Mouse (Mus musculus): ENCODE data around the gene Carmil1.

The Carmil1 gene

DNA sequence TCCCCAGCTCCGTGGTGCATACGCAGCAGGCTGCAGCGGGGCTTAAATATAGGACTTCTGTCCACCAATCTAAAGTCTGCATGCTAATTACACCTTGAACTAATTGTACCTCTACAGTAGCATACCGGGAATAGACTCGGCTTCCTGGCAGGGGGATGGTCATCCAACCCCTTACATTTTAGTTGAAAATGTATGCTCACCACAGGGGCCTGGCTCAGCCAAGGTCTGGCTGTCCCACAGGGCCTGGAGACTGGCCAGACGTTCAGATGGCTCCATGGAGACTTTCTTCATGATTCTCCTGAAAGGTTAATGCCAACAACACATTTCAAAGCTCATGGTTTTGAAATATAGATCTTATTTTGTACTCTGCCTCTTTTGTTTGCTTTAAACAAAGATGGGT lies 125.4 kb downstream of the Carmil1 start:
- DNase-seq (ENCODE audit: inconsistent age in 2 of 2, low spot score in 1 of 2) = no peak

DNA sequence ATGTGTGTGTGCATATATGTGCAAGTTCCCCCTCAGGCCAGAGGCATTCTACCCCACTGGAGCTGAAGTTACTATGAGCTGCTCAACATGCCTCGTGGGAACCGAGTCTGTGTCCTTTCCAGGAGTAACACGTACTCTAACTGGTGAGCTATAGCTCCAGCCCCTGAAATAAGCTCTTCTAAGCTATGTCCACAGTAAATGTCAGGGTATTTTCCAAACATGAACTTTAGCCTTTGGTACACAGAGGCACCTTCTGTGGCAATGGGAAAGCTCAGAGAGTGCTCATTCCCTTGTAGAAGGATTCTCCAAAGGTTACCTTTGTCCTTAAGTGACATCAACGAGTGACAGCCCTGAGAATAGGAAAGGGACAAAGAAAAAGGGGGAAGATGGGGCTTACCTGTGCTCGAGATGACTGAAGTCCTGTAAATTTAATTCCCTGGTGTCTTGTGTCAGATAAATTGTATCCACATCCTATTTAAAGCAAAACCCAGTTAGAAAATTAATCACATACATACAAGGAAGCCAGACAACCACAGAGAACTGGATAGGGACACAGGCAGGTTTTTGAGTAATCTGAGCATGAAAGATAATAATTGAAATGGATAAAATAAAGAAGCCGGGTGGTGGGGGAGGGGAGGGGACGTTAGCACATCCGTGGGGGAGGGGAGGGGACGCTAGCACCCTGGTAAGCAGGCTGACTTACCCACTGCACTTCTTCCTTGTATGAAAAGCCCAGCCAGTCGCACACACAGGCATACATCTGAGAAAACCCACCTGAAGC lies 126.1 kb downstream of the Carmil1 start:
- no peak for DNase-seq (ENCODE audit: inconsistent age in 2 of 2, low spot score in 1 of 2)

- DNase-seq (ENCODE audit: inconsistent age in 2 of 2, low spot score in 1 of 2) = no peak
These were observed 128.0 kb downstream of the Carmil1 start for GRCm38 (mm10) chr13:24152610-24153009.

- DNase-seq (ENCODE audit: inconsistent age in 2 of 2, low spot score in 1 of 2) = no peak
These were observed 129.3 kb downstream of the Carmil1 start for GRCm38 (mm10) chr13:24151335-24151734.

GRCm38 (mm10) chr13:24148549-24148948 lies 132.0 kb downstream of the Carmil1 start:
- DNase-seq (ENCODE audit: inconsistent age in 2 of 2, low spot score in 1 of 2) = no peak

DNA sequence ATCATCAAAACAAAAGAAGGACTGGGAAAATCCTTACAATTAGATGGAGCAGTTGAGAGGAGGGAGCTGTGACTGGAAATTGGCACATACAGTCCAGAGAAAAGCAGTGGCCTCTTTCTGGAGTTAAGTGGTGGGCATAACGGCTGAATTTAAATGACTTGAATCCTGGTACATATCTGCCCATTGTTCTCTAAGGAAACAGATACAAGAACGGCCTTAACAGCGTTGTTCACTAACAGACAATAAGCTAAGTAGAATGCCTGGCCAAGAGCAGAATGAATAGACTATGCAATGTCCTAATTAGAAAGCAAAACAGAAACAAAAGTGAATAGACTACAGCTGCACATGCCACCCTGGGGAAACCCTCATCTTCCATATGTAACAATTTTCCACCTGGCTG lies 133.6 kb downstream of the Carmil1 start:
- DNase-seq (ENCODE audit: inconsistent age in 2 of 2, low spot score in 1 of 2) = no peak

GRCm38 (mm10) chr13:24146541-24146940 lies 134.1 kb downstream of the Carmil1 start:
- no peak for DNase-seq (ENCODE audit: inconsistent age in 2 of 2, low spot score in 1 of 2)

DNA sequence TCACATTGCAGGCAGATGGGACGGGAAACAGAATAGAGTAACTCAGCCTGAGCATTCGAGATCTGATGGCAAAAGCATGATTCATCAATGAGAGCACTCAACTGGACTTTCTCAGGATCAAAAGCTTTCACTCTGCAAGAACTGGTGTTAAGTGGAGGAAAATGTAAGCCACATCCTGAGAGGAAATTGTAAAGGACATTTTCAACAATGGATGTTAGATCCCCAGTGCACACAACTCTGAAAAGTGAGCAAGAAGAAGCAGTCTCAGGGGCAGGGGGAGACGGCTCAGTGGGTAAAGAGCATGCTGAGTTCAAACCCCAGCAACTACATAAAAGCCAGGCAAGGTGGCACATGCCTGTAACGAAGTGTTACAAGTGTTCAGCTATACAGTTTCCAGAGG lies 135.7 kb downstream of the Carmil1 start:
- DNase-seq (ENCODE audit: inconsistent age in 2 of 2, low spot score in 1 of 2) = peak in 1 of 2 experiments; percentile 39

GRCm38 (mm10) chr13:24144141-24144540 lies 136.5 kb downstream of the Carmil1 start:
- peak; percentile 72 to 77 for DNase-seq (ENCODE audit: inconsistent age in 2 of 2, low spot score in 1 of 2)

DNA sequence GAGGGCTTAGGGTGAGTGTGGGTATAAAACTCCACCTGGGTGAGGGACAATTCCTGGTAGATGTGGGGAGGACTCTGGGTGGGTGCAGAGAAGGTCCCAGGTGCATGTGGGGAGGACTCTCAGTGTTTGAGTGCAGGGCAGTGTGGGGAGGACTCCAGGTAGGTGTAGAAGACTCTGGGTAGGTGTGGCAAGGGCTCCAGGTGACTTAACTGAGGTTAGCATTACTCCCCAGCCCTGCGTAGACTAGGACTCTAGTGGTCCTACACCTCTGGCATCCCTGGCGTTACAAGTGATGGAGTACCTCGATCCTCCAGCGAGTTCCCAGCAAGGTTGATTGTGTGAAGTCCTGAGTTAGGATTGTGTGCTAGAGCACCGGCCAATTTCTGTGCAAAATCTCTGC lies 143.8 kb downstream of the Carmil1 start:
- DNase-seq (ENCODE audit: inconsistent age in 2 of 2, low spot score in 1 of 2) = no peak

- peak; percentile 35 to 73 for DNase-seq (ENCODE audit: inconsistent age in 2 of 2, low spot score in 1 of 2)
These were observed 145.0 kb downstream of the Carmil1 start for GRCm38 (mm10) chr13:24135282-24136230.

GRCm38 (mm10) chr13:24132866-24133265 lies 147.7 kb downstream of the Carmil1 start:
- no peak for DNase-seq (ENCODE audit: inconsistent age in 2 of 2, low spot score in 1 of 2)

GRCm38 (mm10) chr13:24131319-24131718 lies 149.3 kb downstream of the Carmil1 start:
- no peak for DNase-seq (ENCODE audit: inconsistent age in 2 of 2, low spot score in 1 of 2)

- DNase-seq (ENCODE audit: inconsistent age in 2 of 2, low spot score in 1 of 2) = no peak
These were observed 149.9 kb downstream of the Carmil1 start for GRCm38 (mm10) chr13:24130741-24131140.

- no peak for DNase-seq (ENCODE audit: inconsistent age in 2 of 2, low spot score in 1 of 2)
These were observed 151.9 kb downstream of the Carmil1 start for GRCm38 (mm10) chr13:24128731-24129130.

DNA sequence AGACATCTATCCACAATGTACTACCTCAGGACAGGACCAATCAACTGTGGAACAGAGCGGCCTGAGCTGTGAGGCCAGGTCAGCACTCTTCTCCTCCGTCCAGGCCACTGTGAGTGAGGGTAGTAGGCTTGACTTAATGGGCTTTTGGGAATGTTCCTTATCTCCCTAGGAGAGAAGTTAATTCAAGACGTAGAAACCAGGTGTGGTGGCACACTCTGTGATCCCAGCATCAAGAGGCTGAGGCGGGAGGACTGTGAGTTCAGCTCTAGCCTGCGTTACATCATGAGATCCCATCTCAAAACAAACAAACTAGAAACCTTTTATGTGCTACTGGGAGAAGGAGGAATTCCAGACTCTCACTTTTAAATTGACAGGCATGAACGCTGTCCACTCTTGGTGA lies 154.7 kb downstream of the Carmil1 start:
- DNase-seq (ENCODE audit: inconsistent age in 2 of 2, low spot score in 1 of 2) = no peak

- peak in 1 of 2 experiments; percentile 42 for DNase-seq (ENCODE audit: inconsistent age in 2 of 2, low spot score in 1 of 2)
These were observed 163.3 kb downstream of the Carmil1 start for GRCm38 (mm10) chr13:24117181-24117812.

DNA sequence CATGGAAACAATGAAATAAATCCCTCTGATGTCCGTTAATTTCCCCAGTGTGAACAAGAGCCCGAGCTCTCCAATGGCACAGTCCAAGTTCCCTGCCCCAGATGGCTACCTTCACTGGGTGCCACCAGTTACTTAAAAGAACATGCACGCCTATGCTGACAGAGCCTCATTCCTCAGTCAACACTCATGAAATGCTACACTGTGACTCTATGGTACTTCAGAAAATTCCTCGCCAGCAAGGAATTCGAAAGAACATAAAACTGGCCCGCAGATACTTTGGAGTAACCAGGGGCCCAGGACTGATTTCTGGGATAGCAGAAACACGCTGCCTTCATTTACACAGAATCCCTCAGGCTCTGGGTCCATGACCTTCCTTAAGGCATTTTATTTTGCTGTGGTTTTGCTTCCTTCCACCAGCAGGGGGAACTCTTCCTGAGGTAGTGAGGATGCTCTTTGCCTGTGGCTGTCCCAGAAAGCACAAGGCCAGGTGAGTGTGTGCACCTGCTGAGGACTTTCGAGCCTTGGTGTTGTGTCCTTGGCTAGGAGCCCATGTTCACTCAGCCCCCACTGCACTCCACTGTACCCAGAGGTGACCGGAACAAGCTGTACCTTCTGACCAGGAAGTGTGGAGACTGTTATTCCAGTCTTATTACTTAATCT lies 167.8 kb downstream of the Carmil1 start:
- DNase-seq (ENCODE audit: inconsistent age in 2 of 2, low spot score in 1 of 2) = peak; percentile 35 to 78

DNA sequence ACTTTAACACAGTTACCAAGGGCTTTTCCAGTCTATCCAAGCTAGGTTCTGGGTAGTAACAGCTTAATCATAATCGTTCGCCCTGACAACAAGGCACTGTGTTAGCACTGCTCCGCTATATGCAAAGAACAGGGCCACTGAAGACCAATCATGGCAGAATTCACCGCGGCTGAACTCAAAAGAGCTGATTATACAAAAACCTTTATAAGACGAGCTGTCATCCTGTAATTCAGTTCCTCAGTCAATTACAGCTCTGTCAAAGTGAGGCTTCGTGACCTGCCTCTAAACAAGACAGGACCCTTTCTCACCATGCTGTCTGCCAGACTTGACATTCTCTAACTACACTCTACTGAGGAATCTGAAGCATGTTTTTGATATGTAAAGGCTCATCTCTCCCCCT lies 170.3 kb downstream of the Carmil1 start:
- DNase-seq (ENCODE audit: inconsistent age in 2 of 2, low spot score in 1 of 2) = no peak

DNA sequence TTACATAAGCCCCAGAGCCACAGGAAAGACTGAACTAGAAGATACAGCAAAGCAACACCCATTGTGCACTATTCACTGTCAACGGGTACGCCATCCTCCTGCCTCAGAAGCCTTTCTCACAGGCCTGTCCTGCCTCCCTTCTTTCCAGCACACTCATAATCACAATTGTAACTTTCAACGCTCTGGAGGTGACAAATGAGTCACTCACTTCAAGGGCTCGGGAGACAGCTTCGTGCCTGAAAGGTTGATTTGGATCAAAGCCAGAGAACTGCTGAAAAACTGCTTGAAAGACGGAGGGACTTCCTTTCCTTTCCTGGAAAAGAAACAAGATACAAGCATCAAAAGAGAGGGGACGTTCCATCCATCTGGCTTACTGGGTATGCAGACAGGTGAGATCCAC lies 172.3 kb downstream of the Carmil1 start:
- DNase-seq (ENCODE audit: inconsistent age in 2 of 2, low spot score in 1 of 2) = peak in 1 of 2 experiments; percentile 74

GRCm38 (mm10) chr13:24107058-24107457 lies 173.5 kb downstream of the Carmil1 start:
- no peak for DNase-seq (ENCODE audit: inconsistent age in 2 of 2, low spot score in 1 of 2)
